Mouse (Mus musculus) neural tube, embryonic 14.5 days (tissue): ENCODE measurements around the gene Stk32c. TPM values are rescaled to one million over a fixed set of nuclear protein-coding genes. Genes with fewer than 3 reads are reported as not detected.
A peak's percentile ranks its signal among the peaks of the same experiment; 100 is the strongest.

Experiments used
- ATAC-seq: fragments of 200-750 bp; cut with Nextera tagmentation; 2 replicates; pipeline ENCODE4 v1.8.0; 2017; ENCODE audit warnings: low read depth, mild to moderate bottlenecking, moderate TSS enrichment, moderate library complexity
- H3K27ac ChIP-seq: fragments of 300-500 bp; sonication (generic); 2 replicates; pipeline ENCODE4 v1.5.1; 2014; ENCODE audit warnings: low read depth, mild to moderate bottlenecking, control low read depth, low read length, moderate library complexity, mixed read lengths
- H3K27me3 ChIP-seq: fragments of 300-500 bp; sonication (generic); 2 replicates; pipeline ENCODE4 v1.6.1; 2014; ENCODE audit warnings: low read length; ENCODE audit not compliant: control insufficient read depth, insufficient read depth
- H3K36me3 ChIP-seq: fragments of 300-500 bp; sonication (generic); 2 replicates; pipeline ENCODE4 v1.6.1; 2014; ENCODE audit warnings: low read length, mixed read lengths; ENCODE audit not compliant: control insufficient read depth, insufficient read depth
- H3K4me1 ChIP-seq: fragments of 300-500 bp; sonication (generic); 2 replicates; pipeline ENCODE4 v1.6.1; 2014; ENCODE audit warnings: low read length; ENCODE audit not compliant: control insufficient read depth, insufficient read depth
- H3K4me2 ChIP-seq: fragments of 300-500 bp; sonication (generic); 2 replicates; pipeline ENCODE4 v1.6.1; 2014; ENCODE audit warnings: mild to moderate bottlenecking, low read depth, low read length, control low read depth
- H3K4me3 ChIP-seq: fragments of 300-500 bp; sonication (generic); 2 replicates; pipeline ENCODE4 v1.5.1; 2014; ENCODE audit warnings: low read depth, low read length, control low read depth, mixed read lengths
- H3K9ac ChIP-seq: fragments of 300-500 bp; sonication (generic); replicated peaks from 2 replicates; pipeline ENCODE4 v1.6.1; 2014; ENCODE audit warnings: low read depth, mild to moderate bottlenecking, control low read depth, low read length, mixed read lengths
- H3K9me3 ChIP-seq: fragments of 300-500 bp; sonication (generic); 2 replicates; pipeline ENCODE4 v1.6.1; 2016; ENCODE audit warnings: low read length; ENCODE audit not compliant: control insufficient read depth
- WGBS: fragments of 180-500 bp; shearing (Covaris S2); extraction: QIAGEN DNeasy Blood & Tissue Kit; methylation state at CpG from one replicate; pipeline ENCODE4 v1.1.7; 2014; 5-methylcytosine and 5-hydroxymethylcytosine counted together
- polyA plus RNA-seq: library from polyadenylated mRNA; unstranded; fragments of >200 nt; fragmentation: Nextera tagmentation; extraction: Ambion mirVana; gene quantifications from 2 replicates; pipeline ENCODE4 v1.2.1, GENCODE M21; 2014

Stk32c gene
- polyA plus RNA-seq, 1 experiment from 2014 or later = 1.7 TPM

- Histone ChIP-seq H3K9me3 (no peaks in the 10 kb centered on the region), H3K9ac (no peak overlapping the region), H3K27ac (no peak overlapping the region), H3K4me3 (no peak overlapping the region), H3K4me1 (peaks cover 16% of the 10 kb centered on the region), H3K4me2 (no peak overlapping the region), H3K36me3 (peaks cover 55% of the 10 kb centered on the region), H3K27me3 (no peaks in the 10 kb centered on the region)
- WGBS = 91% methylated on average over 5 of the region's 5 CpGs
- ATAC-seq = no peak
Measured at GRCm38 (mm10) chr7:139093124-139093523, 120.0 kb downstream of the Stk32c start.

GRCm38 (mm10) chr7:139092676-139093075, 120.4 kb downstream of the Stk32c start:
- H3K27ac ChIP-seq = no peak overlapping the region
- no peak overlapping the region for H3K4me2 ChIP-seq
- 97% methylated on average over 5 of the region's 5 CpGs for WGBS
- H3K9ac ChIP-seq = no peak overlapping the region
- H3K9me3 ChIP-seq = no peaks in the 10 kb centered on the region
- ATAC-seq = no peak
- H3K4me3 ChIP-seq = no peak overlapping the region
- H3K4me1 ChIP-seq = peaks cover 21% of the 10 kb centered on the region
- peaks cover 51% of the 10 kb centered on the region for H3K36me3 ChIP-seq
- H3K27me3 ChIP-seq = no peaks in the 10 kb centered on the region

- peaks cover 48% of the 10 kb centered on the region for H3K36me3 ChIP-seq
- no peak overlapping the region for H3K27ac ChIP-seq
- no peaks in the 10 kb centered on the region for H3K9me3 ChIP-seq
Measured at GRCm38 (mm10) chr7:139091681-139092080, 121.4 kb downstream of the Stk32c start.

GRCm38 (mm10) chr7:139089892-139090874, 122.9 kb downstream of the Stk32c start:
- Histone ChIP-seq H3K36me3 (peaks cover 45% of the 10 kb centered on the region), H3K4me2 (peak overlapping the region; percentile 3; the same call in 1 of the 2 replicates), H3K4me1 (peaks cover 31% of the 10 kb centered on the region), H3K27ac (peak overlapping the region; percentile 61), H3K9ac (no peak overlapping the region), H3K27me3 (no peaks in the 10 kb centered on the region), H3K9me3 (no peaks in the 10 kb centered on the region), H3K4me3 (no peak overlapping the region)
- ATAC-seq = no peak
- WGBS = 58% methylated on average over 12 of the region's 12 CpGs

More at GRCm38 (mm10) chr7:139091681-139092080, 121.4 kb downstream of the Stk32c start:
- ATAC-seq = no peak
- Histone ChIP-seq H3K4me2 (no peak overlapping the region), H3K4me3 (no peak overlapping the region), H3K9ac (no peak overlapping the region), H3K4me1 (peaks cover 29% of the 10 kb centered on the region), H3K27me3 (no peaks in the 10 kb centered on the region)
- WGBS = 91% methylated on average over 9 of the region's 9 CpGs

- ATAC-seq = no peak
- Histone ChIP-seq H3K4me1 (peaks cover 31% of the 10 kb centered on the region), H3K27me3 (no peaks in the 10 kb centered on the region), H3K4me3 (peak overlapping the region; percentile 89), H3K4me2 (peak overlapping the region; percentile 63), H3K36me3 (peaks cover 28% of the 10 kb centered on the region), H3K27ac (peak overlapping the region; percentile 24; the same call in 1 of the 2 replicates), H3K9me3 (no peaks in the 10 kb centered on the region), H3K9ac (0 out of 2 replicates have a peak overlapping the region, but pooled peaks have one; percentile 21)
- 50% methylated on average over 2 of the region's 2 CpGs for WGBS
Measured at GRCm38 (mm10) chr7:139087801-139088200, 125.3 kb downstream of the Stk32c start.

GRCm38 (mm10) chr7:139086195-139087158, 126.6 kb downstream of the Stk32c start:
- peak; percentile 65 for ATAC-seq
- Histone ChIP-seq H3K9ac (peak overlapping the region; percentile 96), H3K36me3 (peaks cover 16% of the 10 kb centered on the region), H3K4me1 (peaks cover 31% of the 10 kb centered on the region), H3K27me3 (no peaks in the 10 kb centered on the region), H3K27ac (peak overlapping the region; percentile 81), H3K4me3 (peak overlapping the region; percentile 89), H3K4me2 (peak overlapping the region; percentile 63), H3K9me3 (no peaks in the 10 kb centered on the region)
- WGBS = under 1% methylated on average over 60 of the region's 61 CpGs

GRCm38 (mm10) chr7:139085629-139086194, 127.4 kb downstream of the Stk32c start, which contains the start of gene Dpysl4:
TSS of gene Dpysl4 (plus strand) at chr7:139086001.
- WGBS = 7% methylated on average over 32 of the region's 32 CpGs
- Histone ChIP-seq H3K27me3 (no peaks in the 10 kb centered on the region), H3K9me3 (no peaks in the 10 kb centered on the region; the same call in 1 of the 2 replicates), H3K4me3 (peak within 1 kb of the TSS; percentile 89), H3K4me2 (peak within 1 kb of the TSS; percentile 63), H3K9ac (peak within 1 kb of the TSS; percentile 96), H3K27ac (peak within 1 kb of the TSS; percentile 81), H3K36me3 (peaks cover 10% of the 10 kb centered on the region; the same call in 1 of the 2 replicates), H3K4me1 (peaks cover 31% of the 10 kb centered on the region)
- ATAC-seq = peak; percentile 85

GRCm38 (mm10) chr7:139084316-139084715, 128.8 kb downstream of the Stk32c start:
- Histone ChIP-seq H3K27me3 (no peaks in the 10 kb centered on the region), H3K36me3 (no peaks in the 10 kb centered on the region), H3K4me1 (peaks cover 24% of the 10 kb centered on the region), H3K27ac (no peak overlapping the region), H3K4me3 (no peak overlapping the region), H3K9me3 (no peaks in the 10 kb centered on the region; the same call in 1 of the 2 replicates), H3K9ac (no peak overlapping the region), H3K4me2 (no peak overlapping the region)
- ATAC-seq = no peak
- 28% methylated on average over 1 of the region's 1 CpGs for WGBS
